Comparison of ENCODE assay signal across 21 mouse cellular contexts in the genomic region with DNA sequence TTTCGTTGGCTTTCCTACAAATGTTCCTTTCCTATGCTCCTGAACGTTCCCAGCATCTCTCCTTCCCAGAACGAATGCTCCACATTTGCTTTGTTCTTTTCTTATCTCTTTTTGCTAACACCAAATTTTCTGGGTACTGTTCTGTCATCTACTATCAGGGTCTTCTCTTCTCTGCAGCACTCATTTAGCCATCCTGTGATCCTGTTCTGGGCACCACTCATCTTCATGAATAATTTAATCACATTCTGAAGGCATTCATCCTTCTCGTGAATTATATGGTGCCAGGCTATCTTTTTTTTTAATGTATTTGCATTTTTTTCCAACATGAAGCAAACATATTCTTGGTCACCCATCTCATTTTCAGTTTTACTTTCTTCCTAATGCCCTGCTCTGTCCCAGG.
"Had no signal": no experiment of that assay in that cellular context is flagged by ENCODE, and none has a peak within 500 bp of the region (broad histone marks: within the 10 kb centered on the region; RNA-seq: fewer than 3 reads in every experiment).

No protein-coding gene starts in this region.

- H3K27ac ChIP-seq: kidney, embryonic 15.5 days; limb, embryonic 12.5 days; limb, embryonic 15.5 days; liver, embryonic 14.5 days; macrophage; neural tube, embryonic 12.5 days; neural tube, embryonic 15.5 days; stomach, postnatal 0 days had no signal

- H3K27me3 ChIP-seq: kidney, embryonic 15.5 days; limb, embryonic 12.5 days; limb, embryonic 15.5 days; neural tube, embryonic 12.5 days; neural tube, embryonic 15.5 days had no signal

- H3K36me3 ChIP-seq: kidney, embryonic 15.5 days; limb, embryonic 12.5 days; limb, embryonic 15.5 days; neural tube, embryonic 12.5 days; neural tube, embryonic 15.5 days had no signal

- H3K9ac ChIP-seq: kidney, embryonic 15.5 days; limb, embryonic 12.5 days; limb, embryonic 15.5 days; liver, embryonic 14.5 days; liver, postnatal 0 days; lung, embryonic 14.5 days; neural tube, embryonic 12.5 days; neural tube, embryonic 15.5 days had no signal

- DNase-seq: kidney, adult 11 months; kidney, adult 8-10 months; kidney, postnatal 10 days; kidney, postnatal 36 days; layer of hippocampus, postnatal 36 days; left cerebral cortex, postnatal 4 days; liver, postnatal 0 days; lung, embryonic 14.5 days; thymus, adult 2 months; thymus, postnatal 14 days; thymus, postnatal 4 days had no signal

- ATAC-seq: liver, postnatal 0 days; lung, postnatal 0 days had no signal

- H3K9me3 ChIP-seq: kidney, embryonic 15.5 days; limb, embryonic 12.5 days; limb, embryonic 15.5 days; neural tube, embryonic 12.5 days; neural tube, embryonic 15.5 days had no signal

- H3K4me3 ChIP-seq: kidney, embryonic 15.5 days; limb, embryonic 12.5 days; limb, embryonic 15.5 days; neural tube, embryonic 12.5 days; neural tube, embryonic 15.5 days had no signal

- H3K4me1 ChIP-seq: kidney, embryonic 15.5 days; limb, embryonic 12.5 days; limb, embryonic 15.5 days; neural tube, embryonic 12.5 days; neural tube, embryonic 15.5 days had no signal

- H3K4me2 ChIP-seq: kidney, embryonic 15.5 days; limb, embryonic 12.5 days; limb, embryonic 15.5 days; liver, embryonic 11.5 days; lung, embryonic 14.5 days; neural tube, embryonic 12.5 days; neural tube, embryonic 15.5 days had no signal
